ENCODE assay signal across 10 mouse cellular contexts in the genomic region with DNA sequence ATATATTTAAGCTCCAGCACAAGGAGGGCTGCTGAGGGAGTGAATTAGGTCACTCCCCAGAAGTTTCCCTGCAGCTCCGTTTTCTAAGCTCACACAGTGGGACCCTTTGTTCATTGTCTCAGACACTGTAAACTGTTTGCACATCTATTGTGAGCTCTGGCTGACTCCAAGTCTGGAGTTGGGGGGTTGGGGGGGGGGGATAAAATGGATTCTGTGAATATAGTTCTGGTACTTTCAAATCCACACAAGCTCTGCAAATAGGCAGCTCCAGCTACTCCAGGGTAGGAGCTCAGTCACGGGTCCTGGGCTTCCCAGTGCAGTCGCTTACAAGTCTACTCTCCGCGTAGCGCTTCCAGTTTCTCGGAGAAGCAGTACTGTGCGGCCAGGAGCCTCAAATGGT.
A peak's percentile ranks its signal among the peaks of the same experiment; 100 is the strongest.
DNase-seq lines count a peak whose midpoint lies in the region; ATAC-seq and TF ChIP-seq lines count a peak whose summit lies in the region.
"Had no signal": no experiment of that assay in that cellular context is flagged by ENCODE, and none has a peak within 500 bp of the region (broad histone marks: within the 10 kb centered on the region; RNA-seq: fewer than 3 reads in every experiment).

No protein-coding gene starts in this region.

- intact Hi-C loops in left cerebral cortex, adult 2 months (cut with DNase I), result no loop called here
- intact Hi-C loops in left cerebral cortex, postnatal 36 days (cut with DNase I), result no loop called here

- 0 out of 2 replicates have a peak, but pooled peaks have one; percentile 63 for ATAC-seq in forebrain, embryonic 12.5 days (ENCODE audit: low FRiP score)
- ATAC-seq in stomach, embryonic 15.5 days (ENCODE audit: insufficient read depth, low FRiP score, low read depth), result no peak
- ATAC-seq in liver, embryonic 12.5 days, result no peak

- no peak overlapping the region for H3K9ac ChIP-seq in forebrain, embryonic 12.5 days
- H3K9ac ChIP-seq in stomach, embryonic 15.5 days, result no peak overlapping the region
- no peak overlapping the region for H3K9ac ChIP-seq in liver, embryonic 12.5 days
- H3K9ac ChIP-seq: limb, embryonic 13.5 days had no signal

- no peaks in the 10 kb centered on the region; the same call in 1 of the 2 replicates for H3K27me3 ChIP-seq in forebrain, embryonic 12.5 days
- no peaks in the 10 kb centered on the region for H3K27me3 ChIP-seq in stomach, embryonic 15.5 days (replicated peaks)
- no peaks in the 10 kb centered on the region for H3K27me3 ChIP-seq in liver, embryonic 12.5 days (replicated peaks)
- H3K27me3 ChIP-seq: limb, embryonic 13.5 days had no signal

- peaks cover 23% of the 10 kb centered on the region for H3K4me1 ChIP-seq in forebrain, embryonic 12.5 days
- peaks cover 15% of the 10 kb centered on the region for H3K4me1 ChIP-seq in stomach, embryonic 15.5 days
- peaks cover 14% of the 10 kb centered on the region for H3K4me1 ChIP-seq in liver, embryonic 12.5 days

- H3K36me3 ChIP-seq in forebrain, embryonic 12.5 days (replicated peaks), result no peaks in the 10 kb centered on the region
- no peaks in the 10 kb centered on the region for H3K36me3 ChIP-seq in stomach, embryonic 15.5 days
- no peaks in the 10 kb centered on the region for H3K36me3 ChIP-seq in liver, embryonic 12.5 days
- H3K36me3 ChIP-seq: G1E; limb, embryonic 13.5 days had no signal

- DNase-seq in left cerebral cortex, adult 2 months (ENCODE audit: extremely low spot score in 1 of 2, low spot score in 2 of 2), result no peak
- DNase-seq in left cerebral cortex, postnatal 36 days (ENCODE audit: low spot score in 2 of 2), result no peak
- peak; percentile 12 for DNase-seq in lung, postnatal 14 days
- DNase-seq in right cerebral cortex, postnatal 25 days, result no peak

- H3K4me2 ChIP-seq in forebrain, embryonic 12.5 days, result peak overlapping the region; percentile 11; the same call in 1 of the 2 replicates
- H3K4me2 ChIP-seq in stomach, embryonic 15.5 days, result no peak overlapping the region; the same call in 1 of the 2 replicates
- H3K4me2 ChIP-seq in liver, embryonic 12.5 days, result no peak overlapping the region
- H3K4me2 ChIP-seq: limb, embryonic 13.5 days had no signal

- TF ChIP-seq CTCF in left cerebral cortex, adult 2 months (IDR thresholded peaks at IDR 0.05), result no peak

- H3K27ac ChIP-seq in left cerebral cortex, adult 2 months, result peak overlapping the region; percentile 56; the same call in 1 of the 2 replicates
- H3K27ac ChIP-seq in forebrain, embryonic 12.5 days, result no peak overlapping the region
- H3K27ac ChIP-seq in stomach, embryonic 15.5 days, result peak overlapping the region; percentile 35; the same call in 1 of the 2 replicates
- no peak overlapping the region for H3K27ac ChIP-seq in liver, embryonic 12.5 days
- H3K27ac ChIP-seq: limb, embryonic 13.5 days had no signal

- no peak overlapping the region; the same call in 1 of the 2 replicates for H3K4me3 ChIP-seq in left cerebral cortex, adult 2 months
- H3K4me3 ChIP-seq in forebrain, embryonic 12.5 days (replicated peaks), result no peak overlapping the region
- no peak overlapping the region for H3K4me3 ChIP-seq in stomach, embryonic 15.5 days (replicated peaks)
- no peak overlapping the region for H3K4me3 ChIP-seq in liver, embryonic 12.5 days
- H3K4me3 ChIP-seq: limb, embryonic 13.5 days; myocyte had no signal

- WGBS in forebrain, embryonic 12.5 days, result 18% methylated on average over 8 of the region's 8 CpGs
- 42% methylated on average over 8 of the region's 8 CpGs for WGBS in stomach, embryonic 15.5 days
- WGBS in liver, embryonic 12.5 days (ENCODE audit: insufficient replicate concordance), result 79% methylated on average over 8 of the region's 8 CpGs

- H3K9me3 ChIP-seq in forebrain, embryonic 12.5 days, result no peaks in the 10 kb centered on the region
- H3K9me3 ChIP-seq in stomach, embryonic 15.5 days, result no peaks in the 10 kb centered on the region
- no peaks in the 10 kb centered on the region for H3K9me3 ChIP-seq in liver, embryonic 12.5 days (replicated peaks)
- H3K9me3 ChIP-seq: G1E; limb, embryonic 13.5 days had no signal

Comparison
In these comparisons a context has a peak if more than half of its experiments do, and no peak if none do; other contexts are left out.
1. H3K27ac ChIP-seq: peak in left cerebral cortex, adult 2 months (single experiment) and stomach, embryonic 15.5 days (single experiment); none in forebrain, embryonic 12.5 days (single experiment) and liver, embryonic 12.5 days (single experiment).